Mouse (Mus musculus) limb, embryonic 10.5 days (tissue): ENCODE data around the gene Rab14. TPM values are rescaled to one million over a fixed set of nuclear protein-coding genes. Genes with fewer than 3 reads are reported as not detected.

Source experiments
- DNase-seq: peaks from one replicate; pipeline ENCODE4 v3.0.0-alpha.2; 2017; ENCODE audit warnings: low spot score
- H3K27ac ChIP-seq: fragments of 300-500 bp; sonication (generic); 2 replicates; pipeline ENCODE4 v1.5.1; 2016; ENCODE audit warnings: mild to moderate bottlenecking
- H3K27me3 ChIP-seq: fragments of 300-500 bp; sonication (generic); 2 replicates; pipeline ENCODE4 v1.6.1; 2016; ENCODE audit warnings: low read depth, mild to moderate bottlenecking; ENCODE audit not compliant: poor library complexity, severe bottlenecking
- H3K36me3 ChIP-seq: fragments of 300-500 bp; sonication (generic); 2 replicates; pipeline ENCODE4 v1.6.1; 2016; ENCODE audit warnings: mild to moderate bottlenecking, moderate library complexity
- H3K4me1 ChIP-seq: fragments of 300-500 bp; sonication (generic); 2 replicates; pipeline ENCODE4 v1.6.1; 2016
- H3K4me3 ChIP-seq: fragments of 300-500 bp; sonication (generic); 2 replicates; pipeline ENCODE4 v1.5.1; 2016; ENCODE audit warnings: mild to moderate bottlenecking, moderate library complexity
- H3K9me3 ChIP-seq: fragments of 300-500 bp; sonication (generic); replicated peaks from 2 replicates; pipeline ENCODE4 v1.6.1; 2016; ENCODE audit warnings: mild to moderate bottlenecking
- WGBS: fragments of 180-500 bp; shearing (Covaris S2); methylation state at CpG from one replicate; pipeline ENCODE4 v1.1.7; 2016; 5-methylcytosine and 5-hydroxymethylcytosine counted together
- polyA plus RNA-seq: library from polyadenylated mRNA; unstranded; fragments of >200 nt; fragmentation: Nextera tagmentation; extraction: Ambion mirVana; gene quantifications from 2 replicates; pipeline ENCODE4 v1.2.1, GENCODE M21; 2016

Gene Rab14
- polyA plus RNA-seq, 1 experiment from 2014 or later = 229 TPM

- DNase-seq = peak; percentile 24
- 85% methylated on average over 2 of the region's 2 CpGs for WGBS
- no peak overlapping the region for H3K27ac ChIP-seq
- no peak overlapping the region for H3K4me3 ChIP-seq
- peaks cover 55% of the 10 kb centered on the region for H3K27me3 ChIP-seq
- peaks cover 15% of the 10 kb centered on the region for H3K4me1 ChIP-seq
- H3K36me3 ChIP-seq = no peaks in the 10 kb centered on the region
- H3K9me3 ChIP-seq = no peaks in the 10 kb centered on the region
These were observed 15.8 kb upstream of the Rab14 start for GRCm38 (mm10) chr2:35216701-35217100.

GRCm38 (mm10) chr2:35215363-35215762 lies 14.4 kb upstream of the Rab14 start:
- H3K9me3 ChIP-seq = no peaks in the 10 kb centered on the region
- peaks cover 47% of the 10 kb centered on the region for H3K27me3 ChIP-seq
- no peaks in the 10 kb centered on the region for H3K36me3 ChIP-seq
- peak; percentile 30 for DNase-seq
- H3K4me3 ChIP-seq = no peak overlapping the region
- peak overlapping the region; percentile 58 for H3K27ac ChIP-seq
- 89% methylated on average over 14 of the region's 14 CpGs for WGBS
- H3K4me1 ChIP-seq = peaks cover 15% of the 10 kb centered on the region

DNA sequence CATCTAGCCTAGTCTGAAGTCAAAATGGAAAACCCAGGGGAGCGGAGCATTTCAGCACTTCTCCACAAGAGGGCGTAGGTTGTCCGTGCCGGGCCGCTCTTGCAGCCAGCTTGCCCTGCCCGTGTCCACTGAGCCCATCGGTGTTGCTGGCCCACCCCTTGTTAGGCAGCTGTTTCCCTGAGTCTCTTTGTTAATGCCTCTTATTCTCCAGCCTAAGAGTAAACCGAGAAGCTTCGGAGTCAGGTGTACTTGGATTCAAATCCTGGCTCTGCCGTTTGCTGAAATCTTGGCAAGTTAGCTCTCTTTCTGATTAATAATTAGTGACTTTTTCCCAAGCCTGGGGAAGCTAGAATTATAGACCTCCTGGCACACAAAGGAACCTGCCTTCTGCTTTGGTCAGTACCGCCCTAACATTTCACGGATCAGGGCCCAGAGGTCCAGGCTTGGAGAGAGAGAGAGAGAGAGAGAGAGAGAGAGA lies 14.0 kb upstream of the Rab14 start:
- Histone ChIP-seq H3K4me1 (peaks cover 15% of the 10 kb centered on the region), H3K4me3 (no peak overlapping the region), H3K27ac (peak overlapping the region; percentile 58), H3K9me3 (no peaks in the 10 kb centered on the region), H3K36me3 (no peaks in the 10 kb centered on the region), H3K27me3 (peaks cover 43% of the 10 kb centered on the region)
- 7% methylated on average over 12 of the region's 12 CpGs for WGBS
- peak; percentile 93 for DNase-seq

DNA sequence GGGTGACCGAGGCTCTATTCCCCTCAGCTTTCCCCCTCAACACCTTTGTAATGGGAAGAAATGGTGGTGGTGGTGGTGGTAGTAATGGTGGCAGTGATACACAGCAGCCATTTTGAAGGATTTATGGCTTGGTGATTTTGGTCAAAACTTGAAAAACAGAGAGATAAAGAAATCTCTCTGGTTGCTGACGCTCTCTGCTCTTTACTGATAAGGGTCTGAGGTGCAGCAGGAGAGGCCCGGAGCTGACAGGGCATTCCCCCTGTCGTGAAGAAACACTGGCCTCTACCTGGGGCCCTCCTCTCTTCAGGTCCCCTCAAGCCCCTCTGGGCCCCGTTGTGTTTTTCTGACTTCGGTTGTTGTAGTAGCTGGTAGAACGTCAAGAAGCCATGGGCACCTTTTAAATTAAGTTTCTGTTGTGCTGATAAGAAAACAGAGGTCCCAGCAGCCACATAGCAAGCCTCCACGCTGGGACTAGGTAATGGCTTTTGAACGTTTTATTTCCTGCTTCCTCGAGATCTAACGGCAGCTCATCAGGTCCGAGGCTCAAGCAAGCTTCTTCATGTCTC lies 12.5 kb upstream of the Rab14 start:
- WGBS = 79% methylated on average over 12 of the region's 12 CpGs
- Histone ChIP-seq H3K4me1 (peaks cover 15% of the 10 kb centered on the region), H3K27me3 (peaks cover 31% of the 10 kb centered on the region; the same call in 1 of the 2 replicates), H3K4me3 (no peak overlapping the region), H3K36me3 (no peaks in the 10 kb centered on the region), H3K9me3 (no peaks in the 10 kb centered on the region), H3K27ac (no peak overlapping the region)
- no peak for DNase-seq

- no peak overlapping the region for H3K4me3 ChIP-seq
- peak; percentile 7 for DNase-seq
- H3K27me3 ChIP-seq = peaks cover 27% of the 10 kb centered on the region; the same call in 1 of the 2 replicates
- no peaks in the 10 kb centered on the region for H3K9me3 ChIP-seq
- peaks cover 10% of the 10 kb centered on the region for H3K4me1 ChIP-seq
- no peak overlapping the region for H3K27ac ChIP-seq
- WGBS = 80% methylated on average over 3 of the region's 3 CpGs
- no peaks in the 10 kb centered on the region for H3K36me3 ChIP-seq
These were observed 10.8 kb upstream of the Rab14 start for GRCm38 (mm10) chr2:35211681-35212080.

GRCm38 (mm10) chr2:35208931-35209665 lies 8.2 kb upstream of the Rab14 start:
- Histone ChIP-seq H3K27ac (no peak overlapping the region), H3K36me3 (no peaks in the 10 kb centered on the region), H3K4me1 (no peaks in the 10 kb centered on the region), H3K27me3 (peaks cover 23% of the 10 kb centered on the region; the same call in 1 of the 2 replicates), H3K9me3 (no peaks in the 10 kb centered on the region), H3K4me3 (no peak overlapping the region)
- WGBS = 76% methylated on average over 8 of the region's 8 CpGs
- DNase-seq = no peak

- DNase-seq = no peak
These were observed 7.1 kb upstream of the Rab14 start for GRCm38 (mm10) chr2:35208054-35208453.

DNA sequence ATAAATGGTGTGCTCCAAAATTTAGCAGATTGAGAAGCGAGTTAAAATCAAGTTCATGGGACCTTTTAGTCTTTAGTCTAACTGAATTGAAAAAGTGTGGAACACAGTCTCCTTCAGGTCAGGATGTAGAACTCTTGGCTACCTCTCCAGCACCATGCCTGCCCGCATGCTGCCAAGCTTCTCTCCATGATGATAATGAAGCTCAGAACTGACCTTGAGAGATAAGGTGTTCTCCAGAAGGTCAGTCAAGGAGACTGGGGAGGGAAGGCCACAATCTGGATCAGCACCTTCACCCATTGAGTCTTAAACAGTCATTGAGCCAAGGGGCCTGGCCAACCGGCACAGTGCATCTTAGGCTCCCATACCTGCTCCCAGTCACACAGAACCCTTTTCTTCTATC lies 5.8 kb upstream of the Rab14 start:
- 88% methylated on average over 3 of the region's 3 CpGs for WGBS
- DNase-seq = no peak
- Histone ChIP-seq H3K4me3 (no peak overlapping the region), H3K9me3 (no peaks in the 10 kb centered on the region), H3K27me3 (0 out of 2 replicates have a peak, but pooled peaks cover 12% of the 10 kb centered on the region), H3K4me1 (no peaks in the 10 kb centered on the region), H3K27ac (no peak overlapping the region), H3K36me3 (no peaks in the 10 kb centered on the region)

More at GRCm38 (mm10) chr2:35208054-35208453, 7.1 kb upstream of the Rab14 start:
- Histone ChIP-seq H3K4me1 (no peaks in the 10 kb centered on the region), H3K27me3 (0 out of 2 replicates have a peak, but pooled peaks cover 13% of the 10 kb centered on the region), H3K9me3 (no peaks in the 10 kb centered on the region), H3K4me3 (no peak overlapping the region), H3K36me3 (no peaks in the 10 kb centered on the region), H3K27ac (no peak overlapping the region)
- WGBS = 83% methylated on average over 3 of the region's 3 CpGs

DNA sequence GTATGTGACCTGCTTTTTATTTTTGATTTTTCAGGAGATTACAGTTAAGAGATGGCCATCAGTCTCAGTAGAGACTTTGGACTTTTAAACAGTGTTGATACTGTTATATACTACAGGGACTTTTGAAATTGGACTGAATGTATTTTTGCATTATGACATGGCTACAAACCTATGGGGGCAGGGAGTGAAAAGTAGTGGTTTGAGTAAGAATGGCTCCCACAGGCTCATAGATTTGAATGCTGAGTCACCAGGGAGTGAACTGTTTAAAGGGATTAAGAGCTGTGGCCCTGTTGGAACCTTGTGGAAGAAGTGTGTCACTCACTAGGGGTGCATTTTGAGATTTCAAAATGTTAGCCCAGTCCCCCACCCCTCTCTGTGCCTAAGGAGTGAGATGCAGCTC lies 2.8 kb upstream of the Rab14 start:
- H3K4me1 ChIP-seq = peaks cover 10% of the 10 kb centered on the region
- H3K36me3 ChIP-seq = peaks cover under 1% of the 10 kb centered on the region; the same call in 1 of the 2 replicates
- no peak overlapping the region for H3K27ac ChIP-seq
- no peaks in the 10 kb centered on the region for H3K9me3 ChIP-seq
- no peak overlapping the region for H3K4me3 ChIP-seq
- DNase-seq = no peak
- H3K27me3 ChIP-seq = 0 out of 2 replicates have a peak, but pooled peaks cover 6% of the 10 kb centered on the region

- Histone ChIP-seq H3K4me1 (peaks cover 17% of the 10 kb centered on the region), H3K27me3 (no peaks in the 10 kb centered on the region), H3K27ac (peak overlapping the region; percentile 99), H3K36me3 (peaks cover 13% of the 10 kb centered on the region), H3K9me3 (no peaks in the 10 kb centered on the region), H3K4me3 (peak overlapping the region; percentile 89)
- DNase-seq = peak; percentile 58
- 1% methylated on average over 88 of the region's 90 CpGs for WGBS
These were observed 686 bp downstream of the Rab14 start for GRCm38 (mm10) chr2:35199971-35200897.

- Histone ChIP-seq H3K4me1 (peaks cover 17% of the 10 kb centered on the region), H3K36me3 (peaks cover 18% of the 10 kb centered on the region), H3K27ac (peak overlapping the region; percentile 99), H3K9me3 (no peaks in the 10 kb centered on the region), H3K27me3 (no peaks in the 10 kb centered on the region), H3K4me3 (peak overlapping the region; percentile 89)
- WGBS = 32% methylated on average over 5 of the region's 5 CpGs
- no peak for DNase-seq
These were observed 1.4 kb downstream of the Rab14 start for GRCm38 (mm10) chr2:35199541-35199940.

- WGBS = 91% methylated on average over 6 of the region's 6 CpGs
- no peak for DNase-seq
- Histone ChIP-seq H3K27me3 (no peaks in the 10 kb centered on the region), H3K4me1 (peaks cover 17% of the 10 kb centered on the region), H3K4me3 (no peak overlapping the region), H3K36me3 (peaks cover 29% of the 10 kb centered on the region), H3K27ac (no peak overlapping the region), H3K9me3 (no peaks in the 10 kb centered on the region)
These were observed 5.0 kb downstream of the Rab14 start for GRCm38 (mm10) chr2:35195626-35196544.
